Mouse (Mus musculus): ENCODE data around the gene Tom1. TPM values are rescaled to one million over a fixed set of nuclear protein-coding genes. Genes with fewer than 3 reads are reported as not detected.

Gene Tom1
- polyA plus RNA-seq, 1 experiment, result 0.33 TPM

- H3K4me3 ChIP-seq (replicated peaks), result no peak overlapping the region
- peaks cover 100% of the 10 kb centered on the region for H3K36me3 ChIP-seq (ENCODE audit: control insufficient read depth)
- no peaks in the 10 kb centered on the region for H3K9me3 ChIP-seq (ENCODE audit: control insufficient read depth, low read length)
- H3K27me3 ChIP-seq (ENCODE audit: control insufficient read depth), result no peaks in the 10 kb centered on the region
- TF ChIP-seq GATA1 (IDR thresholded peaks at IDR 0.05; ENCODE audit: low read length) (no peak), TAL1 (IDR thresholded peaks at IDR 0.05; ENCODE audit: low read length) (no peak)
- peaks cover 16% of the 10 kb centered on the region for H3K4me1 ChIP-seq (ENCODE audit: control insufficient read depth)
Measured at GRCm38 (mm10) chr8:75119287-75119686, 85.8 kb downstream of the Tom1 start.

Other genes starting within 250 kb of the Tom1 start
- not detected in 2 replicates for gene Isx, start 160.5 kb upstream of the Tom1 start, polyA plus RNA-seq (2012)
- 0.45 and 1.3 TPM in 2 replicates for gene Hmgxb4, start 40.3 kb upstream of the Tom1 start, polyA plus RNA-seq (2012)
- gene Hmox1, start 59.9 kb downstream of the Tom1 start, polyA plus RNA-seq (2012), result 3.0 and 5.4 TPM in 2 replicates
- 11.0 and 11.4 TPM in 2 replicates for gene Mcm5, start 75.9 kb downstream of the Tom1 start, polyA plus RNA-seq (2012)
- gene Rasd2, start 180.2 kb downstream of the Tom1 start, polyA plus RNA-seq (2012), result not detected in 2 replicates